Mouse (Mus musculus) embryonic facial prominence, embryonic 10.5 days (tissue): ENCODE measurements around the gene Cgnl1. TPM values are rescaled to one million over a fixed set of nuclear protein-coding genes. Genes with fewer than 3 reads are reported as not detected.

Experiments
- DNase-seq: peaks from one replicate; pipeline ENCODE4 v3.0.0-alpha.2; 2017; ENCODE audit warnings: low spot score
- H3K27ac ChIP-seq: fragments of 300-500 bp; sonication (generic); replicated peaks from 2 replicates; pipeline ENCODE4 v1.5.1; 2016; ENCODE audit warnings: mild to moderate bottlenecking
- H3K27me3 ChIP-seq: fragments of 300-500 bp; sonication (generic); replicated peaks from 2 replicates; pipeline ENCODE4 v1.6.1; 2016; ENCODE audit warnings: low read depth, mild to moderate bottlenecking; ENCODE audit not compliant: poor library complexity, severe bottlenecking
- H3K36me3 ChIP-seq: fragments of 300-500 bp; sonication (generic); replicated peaks from 2 replicates; pipeline ENCODE4 v1.6.1; 2016; ENCODE audit warnings: mild to moderate bottlenecking, moderate library complexity
- H3K4me1 ChIP-seq: fragments of 300-500 bp; sonication (generic); 2 replicates; pipeline ENCODE4 v1.6.1; 2016
- H3K4me3 ChIP-seq: fragments of 300-500 bp; sonication (generic); 2 replicates; pipeline ENCODE4 v1.5.1; 2016; ENCODE audit warnings: mild to moderate bottlenecking, moderate library complexity
- H3K9me3 ChIP-seq: fragments of 300-500 bp; sonication (generic); 2 replicates; pipeline ENCODE4 v1.6.1; 2016; ENCODE audit warnings: mild to moderate bottlenecking
- WGBS: fragments of 180-500 bp; shearing (Covaris S2); methylation state at CpG from one replicate; pipeline ENCODE4 v1.1.7; 2016; 5-methylcytosine and 5-hydroxymethylcytosine counted together
- polyA plus RNA-seq: library from polyadenylated mRNA; unstranded; fragments of >200 nt; fragmentation: Nextera tagmentation; extraction: Ambion mirVana; gene quantifications from 2 replicates; pipeline ENCODE4 v1.2.1, GENCODE M21; 2016

Cgnl1 gene
- polyA plus RNA-seq, 1 experiment from 2014 or later, result 10.8 TPM

DNA sequence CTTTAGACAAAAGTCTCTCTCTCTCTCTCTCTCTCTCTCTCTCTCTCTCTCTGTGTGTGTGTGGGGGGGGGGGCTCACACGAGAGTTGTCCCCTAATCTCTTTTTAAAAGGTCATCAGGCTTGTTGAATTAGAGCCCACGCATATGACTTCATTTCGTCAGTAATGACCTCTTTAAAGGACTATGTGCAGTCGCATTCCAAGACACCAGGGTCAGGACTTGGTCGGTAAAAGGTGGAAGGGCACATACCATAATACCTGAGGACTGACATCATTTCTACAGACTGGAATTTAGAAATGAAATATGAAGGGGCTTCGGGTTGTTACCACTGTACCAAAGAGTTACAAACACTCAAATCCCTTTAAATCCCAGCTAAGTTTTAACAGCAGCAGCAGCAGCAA lies 32.7 kb upstream of the Cgnl1 start:
- WGBS, result 24% methylated on average over 6 of the region's 6 CpGs
- H3K27me3 ChIP-seq, result peaks cover 4% of the 10 kb centered on the region; the same call in 1 of the 2 replicates
- DNase-seq, result no peak
- H3K4me1 ChIP-seq, result peaks cover 39% of the 10 kb centered on the region
- H3K9me3 ChIP-seq, result no peaks in the 10 kb centered on the region
- no peaks in the 10 kb centered on the region for H3K36me3 ChIP-seq
- H3K27ac ChIP-seq, result 0 out of 2 replicates have a peak overlapping the region, but pooled peaks have one; percentile 0
- H3K4me3 ChIP-seq, result no peak overlapping the region

DNA sequence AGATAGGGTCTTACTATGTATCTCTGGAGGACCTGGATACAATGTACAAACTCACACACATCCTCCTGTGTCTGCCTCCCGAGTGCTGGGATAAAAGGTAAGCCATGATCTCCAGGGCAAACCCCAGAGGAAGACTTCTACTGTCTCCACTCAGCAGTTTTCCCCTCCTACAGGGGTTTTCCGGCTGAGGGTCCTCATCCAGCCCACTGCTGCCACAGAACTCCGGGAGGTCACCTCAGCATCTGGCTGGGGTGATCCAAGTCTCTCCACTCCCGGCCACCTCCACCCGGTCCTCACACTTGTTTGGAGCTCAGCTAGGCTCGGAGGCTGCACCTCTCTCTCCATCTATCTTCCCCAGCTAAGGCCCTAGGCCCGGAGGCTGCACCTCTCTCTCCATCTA lies 31.9 kb upstream of the Cgnl1 start:
- Histone ChIP-seq H3K27me3 (peaks cover 4% of the 10 kb centered on the region; the same call in 1 of the 2 replicates), H3K27ac (no peak overlapping the region), H3K4me1 (peaks cover 36% of the 10 kb centered on the region), H3K4me3 (no peak overlapping the region), H3K9me3 (no peaks in the 10 kb centered on the region), H3K36me3 (no peaks in the 10 kb centered on the region)
- 67% methylated on average over 7 of the region's 7 CpGs for WGBS
- no peak for DNase-seq

DNA sequence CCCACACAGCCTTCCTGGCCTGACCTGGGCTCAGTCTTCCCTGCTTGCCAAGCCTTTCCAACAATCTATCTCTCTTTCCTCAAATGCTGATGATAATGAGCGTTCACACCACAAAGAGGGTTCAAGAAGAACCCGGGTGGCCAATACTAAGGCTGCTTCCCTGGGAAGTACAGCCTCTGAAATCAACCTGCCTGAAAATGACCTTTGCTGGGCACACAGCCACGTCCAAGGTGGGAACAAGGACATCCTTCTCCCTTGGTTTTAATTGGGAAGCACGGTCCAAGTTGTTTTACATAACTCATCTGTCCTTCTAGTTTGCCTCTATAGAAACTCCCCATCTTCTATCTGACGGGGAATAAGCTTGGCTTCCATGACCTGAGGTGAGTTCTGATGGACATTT lies 28.2 kb upstream of the Cgnl1 start:
- 86% methylated on average over 5 of the region's 5 CpGs for WGBS
- Histone ChIP-seq H3K27ac (no peak overlapping the region), H3K27me3 (peaks cover 4% of the 10 kb centered on the region; the same call in 1 of the 2 replicates), H3K9me3 (no peaks in the 10 kb centered on the region), H3K36me3 (no peaks in the 10 kb centered on the region), H3K4me3 (no peak overlapping the region), H3K4me1 (peaks cover 25% of the 10 kb centered on the region)
- no peak for DNase-seq

DNA sequence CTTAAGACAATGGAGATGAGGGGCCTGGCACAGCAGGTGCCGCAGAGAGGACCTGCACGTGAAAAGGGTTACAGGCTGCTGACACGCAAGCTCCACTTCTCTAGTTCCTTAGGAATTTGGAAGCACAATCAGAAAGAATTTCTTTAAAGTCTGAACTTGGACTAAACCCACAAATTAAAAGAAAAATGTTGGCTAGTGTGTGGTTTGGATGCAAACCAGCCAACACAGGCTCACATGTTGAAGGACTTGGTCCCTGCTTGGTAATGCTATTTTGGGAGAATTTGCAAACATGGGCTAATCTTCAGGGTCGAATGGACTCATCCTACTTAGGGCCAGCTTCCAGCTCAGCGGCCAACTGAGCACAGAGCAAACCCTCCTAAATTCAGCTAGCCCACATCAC lies 26.8 kb upstream of the Cgnl1 start:
- H3K27ac ChIP-seq, result no peak overlapping the region

DNA sequence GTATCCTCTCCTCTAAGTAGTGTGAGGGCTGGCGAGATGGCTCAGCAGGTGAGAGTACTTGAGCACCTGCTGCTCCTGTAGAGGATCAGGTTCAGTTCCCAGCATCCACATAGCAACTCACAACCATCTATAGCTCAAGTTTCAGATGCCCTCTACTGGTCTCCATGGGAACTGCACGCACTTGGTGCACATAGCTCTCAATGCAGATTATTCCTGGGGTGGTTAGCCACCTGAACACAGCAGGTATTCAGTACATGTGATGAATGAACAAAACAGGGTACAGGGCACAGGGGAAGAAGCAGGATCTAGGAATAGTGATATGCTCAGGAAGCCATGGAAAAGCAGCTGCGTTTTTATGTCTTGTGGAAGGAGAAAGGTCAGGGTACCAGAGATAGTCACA lies 6.0 kb upstream of the Cgnl1 start:
- Histone ChIP-seq H3K27ac (no peak overlapping the region), H3K4me3 (no peak overlapping the region), H3K27me3 (no peaks in the 10 kb centered on the region; the same call in 1 of the 2 replicates), H3K9me3 (peaks cover 6% of the 10 kb centered on the region; the same call in 1 of the 2 replicates), H3K4me1 (no peaks in the 10 kb centered on the region), H3K36me3 (no peaks in the 10 kb centered on the region)
- no peak for DNase-seq
- WGBS, result 88% methylated on average over 3 of the region's 3 CpGs

More for the DNA sequence above, 26.8 kb upstream of the Cgnl1 start:
- no peaks in the 10 kb centered on the region for H3K9me3 ChIP-seq
- H3K27me3 ChIP-seq, result peaks cover 4% of the 10 kb centered on the region; the same call in 1 of the 2 replicates
- WGBS, result 68% methylated on average over 5 of the region's 5 CpGs
- no peak overlapping the region for H3K4me3 ChIP-seq
- no peaks in the 10 kb centered on the region for H3K36me3 ChIP-seq
- H3K4me1 ChIP-seq, result peaks cover 10% of the 10 kb centered on the region
- DNase-seq, result no peak

DNA sequence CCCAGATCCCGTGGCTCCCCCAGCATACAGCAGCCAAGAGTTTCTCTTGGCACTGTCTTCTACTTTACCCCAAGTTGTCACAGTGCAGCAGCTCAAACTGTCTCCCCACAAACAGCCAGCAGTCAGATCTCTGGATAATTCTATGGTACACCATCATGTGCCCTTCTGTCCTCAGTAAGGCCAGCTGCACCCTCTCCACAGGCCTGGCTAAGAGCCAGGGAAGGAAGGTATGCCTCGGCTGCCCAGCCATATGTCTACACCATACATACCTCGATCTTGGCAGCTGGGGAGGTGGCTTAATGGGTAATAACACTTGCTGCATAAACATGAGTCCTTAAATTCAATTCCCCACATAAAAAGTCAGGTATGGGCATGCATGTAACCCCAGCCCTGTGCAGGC lies 4.9 kb upstream of the Cgnl1 start:
- WGBS, result 83% methylated on average over 3 of the region's 3 CpGs

DNA sequence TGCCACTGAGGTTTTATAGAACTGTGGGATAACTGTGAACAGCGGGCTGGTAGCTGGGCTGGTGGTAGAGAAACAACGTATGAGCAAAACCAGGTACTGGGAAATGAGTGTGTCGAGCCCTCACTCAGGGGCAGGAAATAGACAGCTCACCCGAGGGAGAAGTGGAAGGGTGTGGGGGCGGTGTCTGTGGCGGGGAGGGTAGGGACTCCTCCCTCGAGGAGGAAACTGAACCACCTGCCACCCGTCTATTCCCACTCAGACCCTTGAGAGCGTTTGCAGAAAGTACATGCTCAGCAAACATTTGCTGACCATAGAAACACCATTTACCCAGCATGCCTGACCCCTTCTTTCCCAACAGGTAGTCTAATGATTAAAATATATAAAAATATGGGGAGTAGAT lies 2.2 kb upstream of the Cgnl1 start:
- 85% methylated on average over 9 of the region's 9 CpGs for WGBS
- Histone ChIP-seq H3K27me3 (peaks cover 25% of the 10 kb centered on the region), H3K9me3 (peaks cover 9% of the 10 kb centered on the region; the same call in 1 of the 2 replicates), H3K4me3 (no peak overlapping the region), H3K27ac (no peak overlapping the region), H3K4me1 (peaks cover 28% of the 10 kb centered on the region), H3K36me3 (no peaks in the 10 kb centered on the region)
- no peak for DNase-seq

More for the DNA sequence above, 4.9 kb upstream of the Cgnl1 start:
- no peak overlapping the region for H3K27ac ChIP-seq
- H3K4me3 ChIP-seq, result no peak overlapping the region
- H3K36me3 ChIP-seq, result no peaks in the 10 kb centered on the region
- H3K4me1 ChIP-seq, result peaks cover 5% of the 10 kb centered on the region
- DNase-seq, result no peak
- H3K9me3 ChIP-seq, result peaks cover 9% of the 10 kb centered on the region; the same call in 1 of the 2 replicates
- H3K27me3 ChIP-seq, result no peaks in the 10 kb centered on the region; the same call in 1 of the 2 replicates

DNA sequence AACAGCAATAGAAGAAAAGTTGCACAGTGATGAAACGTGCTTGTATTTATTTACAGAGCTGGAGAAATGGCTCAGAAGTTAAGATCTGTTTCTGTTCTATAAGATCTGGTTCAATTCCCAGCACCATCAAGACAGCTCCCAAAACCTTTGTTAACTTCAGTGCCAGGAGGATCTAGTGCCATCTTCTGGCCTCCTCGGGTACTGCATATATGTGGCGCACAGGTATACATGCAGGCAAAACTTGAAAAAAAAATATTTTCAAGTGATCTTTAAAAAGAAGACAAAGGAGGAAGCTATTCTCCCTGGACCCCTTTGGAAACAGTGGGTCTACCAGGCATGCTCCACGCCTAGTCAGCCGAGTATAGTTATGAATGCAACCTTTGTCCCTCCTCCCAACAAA lies 936 bp upstream of the Cgnl1 start:
- Histone ChIP-seq H3K27ac (no peak overlapping the region), H3K4me1 (peaks cover 35% of the 10 kb centered on the region), H3K4me3 (no peak overlapping the region), H3K27me3 (peaks cover 35% of the 10 kb centered on the region), H3K9me3 (peaks cover 6% of the 10 kb centered on the region; the same call in 1 of the 2 replicates), H3K36me3 (no peaks in the 10 kb centered on the region)
- peak; percentile 52 for DNase-seq
- WGBS, result 67% methylated on average over 5 of the region's 5 CpGs

DNA sequence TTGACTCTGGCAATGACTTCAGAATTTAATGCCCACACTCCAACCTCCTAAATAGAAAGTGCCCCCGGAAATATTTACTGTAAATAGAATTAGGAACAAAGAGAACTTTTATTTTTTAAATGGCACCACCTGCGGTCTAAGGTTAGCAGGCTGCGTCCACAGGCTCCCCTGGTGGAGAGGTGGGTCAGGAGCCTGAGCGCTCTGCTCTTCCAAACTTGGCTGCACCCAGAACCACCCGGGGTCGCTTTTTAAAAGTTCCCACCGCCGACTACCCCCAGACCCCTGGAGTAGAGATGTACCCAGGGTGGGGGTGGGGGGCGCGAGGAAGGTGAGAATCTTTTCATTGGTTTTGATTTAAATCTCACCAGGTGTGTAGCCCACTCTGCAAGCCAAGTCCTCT lies 918 bp downstream of the Cgnl1 start:
- Histone ChIP-seq H3K4me3 (peak overlapping the region; percentile 75), H3K27me3 (peaks cover 44% of the 10 kb centered on the region), H3K4me1 (peaks cover 37% of the 10 kb centered on the region), H3K9me3 (peaks cover 3% of the 10 kb centered on the region; the same call in 1 of the 2 replicates), H3K27ac (no peak overlapping the region), H3K36me3 (no peaks in the 10 kb centered on the region)
- WGBS, result under 1% methylated on average over 10 of the region's 10 CpGs
- DNase-seq, result peak; percentile 34

DNA sequence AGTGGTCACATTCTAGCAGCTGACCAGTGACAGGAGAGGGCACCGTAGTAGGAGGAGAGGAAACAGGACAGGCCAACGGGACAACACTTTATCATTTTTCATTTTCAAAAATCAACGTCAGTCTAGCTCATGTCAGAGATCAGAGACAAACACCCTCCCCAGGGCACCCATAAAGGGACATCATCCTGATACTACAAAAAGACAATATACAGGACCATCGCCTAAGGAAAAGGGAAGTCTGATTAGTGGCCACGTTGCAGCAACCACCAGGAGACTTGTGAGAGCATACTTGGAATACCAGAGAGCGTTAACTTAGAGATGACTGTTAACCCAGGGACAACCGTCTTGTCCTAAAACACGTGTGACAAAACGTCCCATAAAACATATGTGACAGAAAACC lies 1.7 kb downstream of the Cgnl1 start:
- Histone ChIP-seq H3K27ac (no peak overlapping the region), H3K9me3 (peaks cover 3% of the 10 kb centered on the region; the same call in 1 of the 2 replicates), H3K4me1 (peaks cover 42% of the 10 kb centered on the region), H3K36me3 (no peaks in the 10 kb centered on the region), H3K27me3 (peaks cover 52% of the 10 kb centered on the region), H3K4me3 (peak overlapping the region; percentile 75)
- 39% methylated on average over 9 of the region's 9 CpGs for WGBS
- no peak for DNase-seq

DNA sequence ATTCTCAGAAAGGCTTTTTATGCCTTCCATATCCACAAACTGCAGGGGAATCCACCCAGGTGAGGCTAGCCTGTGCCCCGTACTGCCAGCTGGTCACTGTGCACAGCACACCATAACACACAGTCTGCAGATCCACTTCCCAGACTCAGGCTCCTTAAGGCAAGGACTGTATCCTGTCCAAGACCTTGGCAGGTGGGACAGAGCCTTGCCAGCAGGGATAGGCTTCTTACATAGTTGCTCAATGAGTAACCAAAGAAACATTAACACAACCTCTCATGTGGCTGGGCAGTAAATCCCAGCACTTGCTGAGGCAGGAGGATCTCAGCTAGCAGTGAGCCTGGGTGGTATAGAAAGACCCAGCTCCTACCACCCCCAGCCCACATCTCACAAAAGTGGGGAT lies 3.3 kb downstream of the Cgnl1 start:
- Histone ChIP-seq H3K9me3 (peaks cover 3% of the 10 kb centered on the region; the same call in 1 of the 2 replicates), H3K4me3 (no peak overlapping the region), H3K27ac (no peak overlapping the region), H3K27me3 (peaks cover 54% of the 10 kb centered on the region), H3K4me1 (peaks cover 53% of the 10 kb centered on the region), H3K36me3 (no peaks in the 10 kb centered on the region)
- no peak for DNase-seq
- 90% methylated on average over 1 of the region's 1 CpGs for WGBS

DNA sequence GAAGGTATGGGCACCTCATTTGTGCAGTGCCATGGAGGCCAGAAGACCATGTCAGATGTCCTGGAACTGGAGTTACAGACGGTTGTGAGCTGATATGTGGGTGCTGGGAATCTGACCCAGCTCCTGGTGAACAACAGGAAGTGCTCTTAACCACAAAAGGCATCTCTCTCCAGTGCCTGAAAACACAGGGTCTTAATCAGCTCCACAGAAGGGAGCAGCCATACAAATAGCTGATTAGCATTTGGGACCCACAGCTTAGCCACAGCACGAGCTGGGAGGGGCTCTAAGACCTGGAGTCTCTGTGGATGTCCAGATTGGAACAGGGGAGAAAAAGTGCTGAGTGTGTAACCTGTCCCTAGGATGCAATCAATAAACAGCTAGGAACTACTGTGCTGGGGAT lies 4.5 kb downstream of the Cgnl1 start:
- DNase-seq, result no peak
- no peaks in the 10 kb centered on the region for H3K36me3 ChIP-seq
- no peak overlapping the region for H3K4me3 ChIP-seq
- 65% methylated on average over 2 of the region's 2 CpGs for WGBS
- no peak overlapping the region for H3K27ac ChIP-seq
- H3K9me3 ChIP-seq, result no peaks in the 10 kb centered on the region; the same call in 1 of the 2 replicates
- H3K27me3 ChIP-seq, result peaks cover 54% of the 10 kb centered on the region
- H3K4me1 ChIP-seq, result peaks cover 56% of the 10 kb centered on the region

DNA sequence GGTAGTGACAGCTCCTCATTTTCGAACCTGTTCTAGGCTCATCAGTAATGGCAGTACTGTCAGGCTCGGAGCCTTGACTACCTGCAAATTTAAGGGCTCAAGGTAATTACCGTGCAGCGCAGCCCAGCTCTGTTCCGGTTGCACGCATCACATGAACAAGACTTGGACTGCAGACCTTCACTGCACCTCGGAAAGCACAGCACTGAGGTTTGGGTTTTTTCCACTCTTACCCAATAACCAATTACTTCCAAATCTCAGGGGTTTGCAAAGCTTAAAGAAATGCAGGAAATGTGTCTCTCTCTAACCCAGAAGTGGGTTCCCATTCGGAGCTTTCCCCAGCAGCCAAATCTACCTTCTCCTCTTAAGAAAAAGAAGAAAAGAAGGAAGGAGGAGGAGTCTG lies 5.1 kb downstream of the Cgnl1 start:
- Histone ChIP-seq H3K4me3 (no peak overlapping the region), H3K27me3 (peaks cover 54% of the 10 kb centered on the region), H3K4me1 (peaks cover 51% of the 10 kb centered on the region), H3K9me3 (no peaks in the 10 kb centered on the region; the same call in 1 of the 2 replicates), H3K27ac (no peak overlapping the region), H3K36me3 (no peaks in the 10 kb centered on the region)
- no peak for DNase-seq
- WGBS, result 82% methylated on average over 8 of the region's 8 CpGs
